Mouse (Mus musculus) intestine, postnatal 0 days (tissue): ENCODE data around the gene Camsap1. TPM values are rescaled to one million over a fixed set of nuclear protein-coding genes. Genes with fewer than 3 reads are reported as not detected.

Experiments
- ATAC-seq: fragments of 200-750 bp; cut with Nextera tagmentation; 2 replicates; pipeline ENCODE4 v1.8.0; 2017; ENCODE audit warnings: mild to moderate bottlenecking, moderate TSS enrichment, moderate library complexity
- H3K27ac ChIP-seq: fragments of 300-500 bp; sonication (generic); 2 replicates; pipeline ENCODE4 v1.5.1; 2014; ENCODE audit warnings: mild to moderate bottlenecking, low read depth, low read length, moderate library complexity
- H3K27me3 ChIP-seq: fragments of 300-500 bp; sonication (generic); replicated peaks from 2 replicates; pipeline ENCODE4 v1.6.1; 2014; ENCODE audit warnings: low read length, mixed read lengths; ENCODE audit not compliant: control insufficient read depth, insufficient read depth
- H3K36me3 ChIP-seq: fragments of 300-500 bp; sonication (generic); 2 replicates; pipeline ENCODE4 v1.6.1; 2014; ENCODE audit warnings: mild to moderate bottlenecking, moderate library complexity; ENCODE audit not compliant: control insufficient read depth, insufficient read depth
- H3K4me1 ChIP-seq: fragments of 300-500 bp; sonication (generic); replicated peaks from 2 replicates; pipeline ENCODE4 v1.6.1; 2014; ENCODE audit warnings: antibody characterized with exemption, low read length, mixed read lengths; ENCODE audit not compliant: control insufficient read depth, insufficient read depth
- H3K4me2 ChIP-seq: fragments of 300-500 bp; sonication (generic); replicated peaks from 2 replicates; pipeline ENCODE4 v1.6.1; 2014; ENCODE audit warnings: low read depth, mild to moderate bottlenecking, moderate library complexity
- H3K4me3 ChIP-seq: fragments of 300-500 bp; sonication (generic); 2 replicates; pipeline ENCODE4 v1.5.1; 2014; ENCODE audit warnings: low read depth, low read length
- H3K9ac ChIP-seq: fragments of 300-500 bp; sonication (generic); 2 replicates; pipeline ENCODE4 v1.6.1; 2014; ENCODE audit warnings: mild to moderate bottlenecking, low read depth, low read length
- H3K9me3 ChIP-seq: fragments of 300-500 bp; sonication (generic); 2 replicates; pipeline ENCODE4 v1.6.1; 2016; ENCODE audit warnings: mixed run types; ENCODE audit not compliant: control insufficient read depth
- CTCF ChIP-seq: sonication (generic); IDR thresholded peaks from 2 replicates; pipeline ENCODE4 v1.5.1; 2016; ENCODE audit warnings: low read depth, mild to moderate bottlenecking, control low read depth, antibody characterized with exemption, moderate library complexity
- WGBS: fragments of 180-500 bp; shearing (Covaris S2); extraction: QIAGEN DNeasy Blood & Tissue Kit; methylation state at CpG from one replicate; pipeline ENCODE4 v1.1.7; 2014; 5-methylcytosine and 5-hydroxymethylcytosine counted together
- polyA plus RNA-seq: library from polyadenylated mRNA; unstranded; fragments of >200 nt; fragmentation: Nextera tagmentation; extraction: Ambion mirVana; gene quantifications from 2 replicates; pipeline ENCODE4 v1.2.1, GENCODE M21; 2015

Gene Camsap1
- polyA plus RNA-seq, 1 experiment from 2014 or later: 3.5 TPM

DNA sequence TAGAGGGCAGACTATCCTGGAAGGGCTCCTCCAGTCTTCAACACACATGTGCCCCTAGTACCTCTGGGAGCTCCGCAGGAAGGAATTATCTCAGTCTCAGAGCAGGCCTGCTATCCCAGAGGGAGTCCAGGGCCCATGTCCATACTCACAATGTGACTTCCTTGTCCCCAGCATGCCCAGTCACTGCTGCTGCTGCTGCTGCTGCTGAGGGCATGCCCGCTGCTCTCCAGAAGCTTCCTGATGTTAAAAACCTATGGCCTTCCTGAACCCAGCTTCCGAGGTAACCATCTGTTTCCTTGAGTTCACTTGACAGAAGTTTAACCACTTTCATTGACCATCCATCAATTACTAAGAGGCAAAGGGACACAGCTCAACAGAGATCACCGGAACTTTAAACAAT is 58.1 kb downstream of the Camsap1 start:
- H3K27ac ChIP-seq: no peak overlapping the region

DNA sequence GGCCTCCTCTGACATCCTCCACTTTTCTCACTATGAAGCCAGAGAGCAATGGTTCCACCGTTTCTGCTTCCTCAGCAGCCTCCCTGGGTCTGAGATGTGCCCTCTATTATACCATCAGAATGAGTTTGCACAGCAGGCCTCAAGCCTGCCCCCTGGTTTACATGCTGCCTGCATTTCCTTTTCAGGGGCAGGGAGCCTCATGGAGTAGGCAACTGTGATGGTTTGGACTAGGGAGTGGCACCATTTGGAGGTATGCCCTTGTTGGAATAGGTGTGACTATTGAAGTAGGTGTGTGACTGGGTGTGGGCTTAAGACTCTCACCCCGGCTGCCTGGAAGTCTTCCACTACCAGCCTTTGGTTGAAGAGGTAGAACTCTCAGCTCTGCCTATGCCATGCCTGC is 59.3 kb downstream of the Camsap1 start:
- Histone ChIP-seq H3K9me3 (no peaks in the 10 kb centered on the region), H3K4me3 (no peak overlapping the region), H3K27me3 (no peaks in the 10 kb centered on the region), H3K27ac (no peak overlapping the region), H3K36me3 (peaks cover 11% of the 10 kb centered on the region; the same call in 1 of the 2 replicates), H3K4me2 (no peak overlapping the region), H3K4me1 (no peaks in the 10 kb centered on the region; the same call in 1 of the 2 replicates), H3K9ac (no peak overlapping the region)
- TF ChIP-seq CTCF: peak; percentile 57
- 51% methylated on average over 2 of the region's 2 CpGs for WGBS
- peak; percentile 65 for ATAC-seq

More for the DNA sequence above, 58.1 kb downstream of the Camsap1 start:
- Histone ChIP-seq H3K4me1 (no peaks in the 10 kb centered on the region; the same call in 1 of the 2 replicates), H3K9me3 (no peaks in the 10 kb centered on the region), H3K4me3 (no peak overlapping the region), H3K36me3 (peaks cover 17% of the 10 kb centered on the region; the same call in 1 of the 2 replicates), H3K27me3 (no peaks in the 10 kb centered on the region), H3K9ac (no peak overlapping the region), H3K4me2 (no peak overlapping the region)
- no peak for ATAC-seq
- no peak for TF ChIP-seq CTCF
- 84% methylated on average over 4 of the region's 4 CpGs for WGBS

DNA sequence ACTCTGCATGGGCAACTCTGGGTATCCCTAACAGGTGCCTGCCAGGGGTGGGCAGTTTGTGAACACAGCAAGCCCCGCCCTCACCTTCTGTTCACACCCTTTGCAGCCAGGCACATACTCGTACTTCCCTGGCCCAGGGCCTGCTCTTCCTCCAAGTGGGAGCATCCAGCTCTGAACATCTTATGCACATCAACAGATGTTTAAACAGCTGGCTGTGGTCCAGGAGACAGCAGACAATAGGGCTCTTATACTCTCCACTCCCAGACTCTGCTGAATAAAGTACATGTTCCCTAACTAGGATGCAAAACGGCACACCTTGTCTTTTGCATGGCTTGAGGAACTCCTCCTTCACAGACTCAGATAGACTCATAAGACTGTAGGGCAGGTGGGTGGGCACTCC is 63.1 kb downstream of the Camsap1 start:
- no peaks in the 10 kb centered on the region for H3K27me3 ChIP-seq
- ATAC-seq: peak; percentile 73
- H3K9me3 ChIP-seq: no peaks in the 10 kb centered on the region
- no peak overlapping the region for H3K27ac ChIP-seq
- H3K4me1 ChIP-seq: no peaks in the 10 kb centered on the region; the same call in 1 of the 2 replicates
- no peak overlapping the region for H3K4me3 ChIP-seq
- H3K36me3 ChIP-seq: no peaks in the 10 kb centered on the region; the same call in 1 of the 2 replicates
- TF ChIP-seq CTCF: no peak
- H3K4me2 ChIP-seq: no peak overlapping the region
- 42% methylated on average over 3 of the region's 3 CpGs for WGBS
- H3K9ac ChIP-seq: no peak overlapping the region

DNA sequence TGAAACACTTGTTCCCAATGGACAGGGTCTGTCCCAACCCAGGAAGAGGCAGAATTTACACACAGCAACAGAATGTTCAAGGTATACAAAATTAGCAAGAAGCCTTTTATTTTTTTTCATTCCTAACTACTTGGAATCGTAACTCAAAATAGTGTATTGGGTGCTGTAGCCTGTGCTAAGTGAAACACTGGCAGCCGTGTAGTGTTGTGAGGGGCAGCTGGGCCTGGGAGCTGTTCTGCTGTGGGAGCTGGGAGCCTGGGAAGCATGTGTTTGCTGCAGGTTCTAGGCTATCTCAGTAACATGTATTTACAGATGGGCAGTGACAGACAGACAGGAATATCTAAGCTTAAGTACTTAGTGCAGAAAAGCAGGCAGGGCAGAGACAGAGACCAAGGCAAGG is 64.7 kb downstream of the Camsap1 start:
- WGBS: 81% methylated on average over 2 of the region's 2 CpGs
- no peak for TF ChIP-seq CTCF
- Histone ChIP-seq H3K9me3 (no peaks in the 10 kb centered on the region), H3K9ac (no peak overlapping the region), H3K4me1 (no peaks in the 10 kb centered on the region; the same call in 1 of the 2 replicates), H3K4me2 (no peak overlapping the region), H3K27ac (no peak overlapping the region), H3K4me3 (no peak overlapping the region), H3K36me3 (no peaks in the 10 kb centered on the region), H3K27me3 (no peaks in the 10 kb centered on the region)
- no peak for ATAC-seq

DNA sequence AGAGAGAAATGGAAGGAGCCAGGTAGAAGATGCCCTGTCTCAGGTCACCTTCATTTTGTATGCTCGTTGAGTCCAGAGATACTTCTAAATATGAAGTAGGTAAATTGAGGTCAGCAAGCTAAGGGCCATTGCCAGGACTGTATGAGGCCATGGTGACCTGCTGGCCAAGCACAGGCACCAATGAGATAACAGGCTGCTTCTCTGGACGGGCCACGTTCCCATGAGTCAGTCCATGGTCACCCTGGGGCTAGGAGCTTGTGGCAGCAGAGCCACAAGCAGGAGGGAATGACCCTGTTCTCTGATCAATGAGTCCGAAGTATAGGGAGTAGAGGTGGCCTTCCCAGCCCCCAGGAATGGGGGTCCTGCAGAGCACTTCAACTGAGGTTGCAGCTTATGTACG is 68.3 kb downstream of the Camsap1 start:
- no peaks in the 10 kb centered on the region for H3K4me1 ChIP-seq
- H3K27me3 ChIP-seq: no peaks in the 10 kb centered on the region
- no peak for TF ChIP-seq CTCF
- H3K27ac ChIP-seq: no peak overlapping the region
- no peak for ATAC-seq
- no peak overlapping the region for H3K4me3 ChIP-seq
- no peaks in the 10 kb centered on the region for H3K9me3 ChIP-seq
- no peaks in the 10 kb centered on the region for H3K36me3 ChIP-seq
- no peak overlapping the region for H3K4me2 ChIP-seq
- H3K9ac ChIP-seq: no peak overlapping the region
- 85% methylated on average over 5 of the region's 5 CpGs for WGBS

DNA sequence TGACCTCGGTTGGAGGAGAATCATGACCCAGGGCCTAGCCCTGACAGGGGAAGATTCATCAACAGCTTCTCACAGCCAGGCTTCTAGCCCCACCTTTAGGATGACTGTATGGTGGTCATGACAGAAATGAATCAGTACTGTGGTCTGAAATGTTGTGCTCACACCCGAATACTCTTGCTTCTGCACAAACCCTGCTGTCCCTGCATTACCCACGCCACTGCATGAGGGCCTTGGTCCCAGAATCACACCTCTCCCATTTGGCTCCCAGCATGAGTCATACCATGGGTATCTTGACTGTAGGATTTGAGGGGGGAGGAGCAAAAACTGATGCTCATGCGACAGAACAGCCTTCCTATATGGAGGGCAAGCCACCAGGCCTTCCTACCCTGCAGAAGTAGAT is 68.9 kb downstream of the Camsap1 start:
- 62% methylated on average over 4 of the region's 4 CpGs for WGBS
- Histone ChIP-seq H3K36me3 (no peaks in the 10 kb centered on the region), H3K9ac (no peak overlapping the region), H3K4me1 (no peaks in the 10 kb centered on the region), H3K9me3 (no peaks in the 10 kb centered on the region), H3K4me3 (no peak overlapping the region), H3K4me2 (no peak overlapping the region), H3K27me3 (no peaks in the 10 kb centered on the region), H3K27ac (no peak overlapping the region)
- no peak for ATAC-seq
- no peak for TF ChIP-seq CTCF

DNA sequence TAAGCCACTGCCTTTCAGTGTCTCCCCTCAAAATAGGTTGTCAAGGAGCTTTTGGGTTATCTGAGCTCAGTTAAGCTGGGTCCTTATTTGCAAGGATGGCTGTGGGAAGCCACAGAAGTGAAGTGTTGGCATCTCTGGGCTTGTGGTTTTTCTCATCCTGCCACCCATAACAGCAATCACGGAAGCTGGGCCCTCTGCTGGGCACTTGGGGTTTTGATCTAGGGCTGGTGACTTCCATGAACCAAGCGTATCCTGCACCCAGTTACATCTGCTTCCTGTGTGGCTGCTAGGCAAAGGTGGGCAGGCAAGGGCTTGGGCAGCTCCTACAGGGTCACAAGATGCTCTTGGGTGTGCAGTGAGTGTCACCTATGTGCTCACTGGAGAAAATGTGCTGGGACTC is 69.8 kb downstream of the Camsap1 start:
- ATAC-seq: no peak
- H3K4me3 ChIP-seq: no peak overlapping the region
- H3K27me3 ChIP-seq: no peaks in the 10 kb centered on the region
- no peaks in the 10 kb centered on the region for H3K9me3 ChIP-seq
- no peak overlapping the region for H3K4me2 ChIP-seq
- no peaks in the 10 kb centered on the region for H3K4me1 ChIP-seq
- H3K27ac ChIP-seq: no peak overlapping the region
- peak; percentile 59 for TF ChIP-seq CTCF
- no peak overlapping the region for H3K9ac ChIP-seq
- no peaks in the 10 kb centered on the region for H3K36me3 ChIP-seq
- 46% methylated on average over 2 of the region's 2 CpGs for WGBS
